Mouse (Mus musculus) gastrocnemius, adult 2 months (tissue): ENCODE measurements around the gene Rtn4r. TPM values are rescaled to one million over a fixed set of nuclear protein-coding genes. Genes with fewer than 3 reads are reported as not detected.
"Not testable (repeated sequence)": the region's sequence is repeated elsewhere in the genome, so short reads cannot be mapped to it uniquely, and the experiment has no call there.

Source experiments
- DNase-seq: peaks from one replicate; pipeline ENCODE4 v3.0.0; 2022
- H3K27ac ChIP-seq: fragments of 200-600 bp; 2 replicates; pipeline ENCODE4 v1.8.1; 2022; ENCODE audit warnings: mild to moderate bottlenecking
- H3K4me3 ChIP-seq: fragments of 200-600 bp; 2 replicates; pipeline ENCODE4 v1.8.1; 2022; ENCODE audit warnings: mild to moderate bottlenecking, moderate library complexity
- CTCF ChIP-seq: fragments of 200-600 bp; IDR thresholded peaks from 2 replicates; pipeline ENCODE4 v1.8.1; 2022; ENCODE audit warnings: antibody characterized with exemption, mild to moderate bottlenecking, moderate library complexity
- intact Hi-C: fragments of 180-260 bp; cut with DNase I; formaldehyde crosslinking; loops from one replicate; pipeline ENCODE4 v1.15.1; 2025
- microRNA-seq: library from miRNA; unstranded; fragments of <30 nt; microRNA quantifications from one replicate; pipeline ENCODE4 v1.2.0, GENCODE M21; 2021
- total RNA-seq, 2 experiments: library from RNA; stranded (reverse); gene quantifications; 2 replicates each; pipeline ENCODE4 v1.2.3; 2021

The Rtn4r gene
- total RNA-seq, 2 experiments from 2014 or later: not detected

- DNase-seq: peak; percentile 83
- no peak for TF ChIP-seq CTCF
- peak overlapping the region; percentile 90 for H3K27ac ChIP-seq
- intact Hi-C loops: no loop called here
- H3K4me3 ChIP-seq: peak overlapping the region; percentile 68
Observed at GRCm38 (mm10) chr16:18194208-18194985, 67.0 kb downstream of the Rtn4r start.

GRCm38 (mm10) chr16:18195068-18195467, 67.6 kb downstream of the Rtn4r start:
- intact Hi-C loops: no loop called here
- H3K27ac ChIP-seq: peak overlapping the region; percentile 90
- H3K4me3 ChIP-seq: no peak overlapping the region
- TF ChIP-seq CTCF: no peak
- peak; percentile 75 for DNase-seq

GRCm38 (mm10) chr16:18195561-18195960, 68.1 kb downstream of the Rtn4r start:
- intact Hi-C loops: not testable (repeated sequence)

GRCm38 (mm10) chr16:18197881-18198280, 70.4 kb downstream of the Rtn4r start:
- Histone ChIP-seq H3K4me3 (no peak overlapping the region), H3K27ac (no peak overlapping the region)
- DNase-seq: no peak
- intact Hi-C loops: no loop called here
- no peak for TF ChIP-seq CTCF

More at GRCm38 (mm10) chr16:18195561-18195960, 68.1 kb downstream of the Rtn4r start:
- not testable (repeated sequence) for H3K4me3 ChIP-seq
- peak overlapping the region; percentile 90 for H3K27ac ChIP-seq
- DNase-seq: peak; percentile 53

- no peak overlapping the region for H3K27ac ChIP-seq
- DNase-seq: no peak
- intact Hi-C loops: no loop called here
- H3K4me3 ChIP-seq: no peak overlapping the region
- TF ChIP-seq CTCF: no peak
Observed at GRCm38 (mm10) chr16:18198365-18199098, 71.1 kb downstream of the Rtn4r start.

- intact Hi-C loops: no loop called here
- no peak for TF ChIP-seq CTCF
- H3K4me3 ChIP-seq: no peak overlapping the region
- no peak for DNase-seq
- H3K27ac ChIP-seq: no peak overlapping the region
Observed at GRCm38 (mm10) chr16:18200062-18200461, 72.6 kb downstream of the Rtn4r start.

GRCm38 (mm10) chr16:18201620-18202019, 74.2 kb downstream of the Rtn4r start:
- intact Hi-C loops: no loop called here
- Histone ChIP-seq H3K4me3 (no peak overlapping the region), H3K27ac (no peak overlapping the region)
- DNase-seq: no peak
- TF ChIP-seq CTCF: no peak

Small RNAs within 50 kb of the gene (microRNA-seq; reads per million reads assigned to microRNA genes)
- not detected for gene Mir6366

Other genes starting within 250 kb of the Rtn4r start
- gene Gm20518, start 236.0 kb upstream of the Rtn4r start, total RNA-seq: under 1 TPM; 0.15 to 0.56 TPM
- gene Tssk1, start 233.4 kb upstream of the Rtn4r start, total RNA-seq: under 1 TPM; 0.10 to 0.17 TPM
- gene Dgcr2, start 229.1 kb upstream of the Rtn4r start, total RNA-seq: 10 to 100 TPM; 22.2 to 26.4 TPM
- gene Tssk2, start 229.0 kb upstream of the Rtn4r start, total RNA-seq: not detected
- 1 to 10 TPM; 6.1 to 6.4 TPM for gene Ess2, start 216.3 kb upstream of the Rtn4r start, total RNA-seq
- gene Gsc2, start 212.6 kb upstream of the Rtn4r start, total RNA-seq: not detected
- gene Slc25a1, start 199.4 kb upstream of the Rtn4r start, total RNA-seq: 1 to 10 TPM; 2.7 to 4.6 TPM
- gene Vpreb2, start 147.2 kb upstream of the Rtn4r start, total RNA-seq: not detected
- 10 to 100 TPM; 45.5 to 46.2 TPM for gene Dgcr6, start 74.8 kb upstream of the Rtn4r start, total RNA-seq
- gene Prodh, start 37.4 kb upstream of the Rtn4r start, total RNA-seq: 10 to 100 TPM; 11.0 to 18.9 TPM
- gene Ccdc188, start 90.2 kb downstream of the Rtn4r start, total RNA-seq: not detected
- 10 to 100 TPM; 21.6 to 28.7 TPM for gene Zdhhc8, start 107.5 kb downstream of the Rtn4r start, total RNA-seq
- gene Trmt2a, start 121.0 kb downstream of the Rtn4r start, total RNA-seq: 10 to 100 TPM in 1 of 2 experiments, 1 to 10 TPM in 1; 9.7 to 12.0 TPM
- 10 to 100 TPM; 17.9 to 28.5 TPM for gene Ranbp1, start 121.1 kb downstream of the Rtn4r start, total RNA-seq
- gene Gm49776, start 130.7 kb downstream of the Rtn4r start, total RNA-seq: not detected
- gene Dgcr8, start 161.6 kb downstream of the Rtn4r start, total RNA-seq: 10 to 100 TPM; 12.1 to 13.0 TPM
- 10 to 100 TPM; 41.8 to 59.7 TPM for gene Tango2, start 220.5 kb downstream of the Rtn4r start, total RNA-seq
- gene Arvcf, start 220.5 kb downstream of the Rtn4r start, total RNA-seq: 1 to 10 TPM; 7.0 to 8.9 TPM